Comparison of ENCODE assay signal across 8 mouse cellular contexts in the genomic region with DNA sequence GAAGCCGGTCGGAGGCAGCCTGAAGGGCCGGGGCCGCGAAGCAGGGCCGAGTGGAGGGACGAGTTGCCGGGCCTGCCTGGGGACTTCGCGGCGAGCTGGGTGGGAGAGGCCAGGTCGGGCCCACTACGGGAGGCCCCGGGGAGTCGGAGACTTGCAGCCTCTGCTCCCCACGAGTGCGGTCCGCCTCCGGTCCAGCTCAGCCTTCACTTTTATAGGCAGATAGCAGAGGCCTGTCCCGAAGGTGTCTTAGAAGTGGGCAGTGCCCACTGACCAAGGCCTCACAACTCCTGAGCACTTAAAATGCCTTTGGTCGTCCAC. TPM values are rescaled to one million over a fixed set of nuclear protein-coding genes. Genes with fewer than 3 reads are reported as not detected.
DNase-seq lines count a peak whose midpoint lies in the region; ATAC-seq and TF ChIP-seq lines count a peak whose summit lies in the region.

No protein-coding gene starts in this region.

- no peaks in the 10 kb centered on the region for H3K9me3 ChIP-seq in kidney, embryonic 15.5 days (replicated peaks)
- H3K9me3 ChIP-seq in hindbrain, embryonic 12.5 days (replicated peaks), result no peaks in the 10 kb centered on the region
- H3K9me3 ChIP-seq in midbrain, embryonic 12.5 days, result no peaks in the 10 kb centered on the region

- peaks cover 32% of the 10 kb centered on the region for H3K36me3 ChIP-seq in kidney, embryonic 15.5 days
- peaks cover 26% of the 10 kb centered on the region for H3K36me3 ChIP-seq in hindbrain, embryonic 12.5 days
- peaks cover 29% of the 10 kb centered on the region for H3K36me3 ChIP-seq in midbrain, embryonic 12.5 days

- H3K27ac ChIP-seq in kidney, embryonic 15.5 days, result peak overlapping the region; percentile 73
- peak overlapping the region; percentile 19 for H3K27ac ChIP-seq in bone marrow macrophage, adult 2 months (ENCODE audit: insufficient read depth, low read depth, low read length)
- H3K27ac ChIP-seq in hindbrain, embryonic 12.5 days, result peak overlapping the region; percentile 85
- peak overlapping the region; percentile 81 for H3K27ac ChIP-seq in midbrain, embryonic 12.5 days (replicated peaks)

- no peak for DNase-seq in kidney, postnatal 4 days
- no peak for DNase-seq in right cerebral cortex, adult 2 months (ENCODE audit: low spot score in 2 of 2)
- DNase-seq in kidney, postnatal 36 days, result no peak
- no peak for DNase-seq in layer of hippocampus, adult 9-11 months

- peak overlapping the region; percentile 73 for H3K4me2 ChIP-seq in kidney, embryonic 15.5 days
- peak overlapping the region; percentile 78 for H3K4me2 ChIP-seq in hindbrain, embryonic 12.5 days (replicated peaks)
- peak overlapping the region; percentile 81 for H3K4me2 ChIP-seq in midbrain, embryonic 12.5 days (replicated peaks)

- ATAC-seq in kidney, embryonic 15.5 days (replicated peaks; ENCODE audit: low FRiP score), result peak; percentile 82
- peak; percentile 84; the same call in 1 of the 2 replicates for ATAC-seq in hindbrain, embryonic 12.5 days (ENCODE audit: low FRiP score)
- no peak for ATAC-seq in midbrain, embryonic 12.5 days (ENCODE audit: low FRiP score, low read depth)

- TF ChIP-seq CTCF in bone marrow macrophage, adult 2 months (IDR thresholded peaks at IDR 0.05; ENCODE audit: low read depth, low read length), result no peak

- WGBS in kidney, embryonic 15.5 days, result under 1% methylated on average over 21 of the region's 21 CpGs
- 1% methylated on average over 21 of the region's 21 CpGs for WGBS in hindbrain, embryonic 12.5 days
- WGBS in midbrain, embryonic 12.5 days, result under 1% methylated on average over 20 of the region's 21 CpGs

- no peak for TF ChIP-seq POLR2A in bone marrow macrophage, adult 2 months (IDR thresholded peaks at IDR 0.05; ENCODE audit: borderline replicate concordance, low read depth, low read length)

- no peaks in the 10 kb centered on the region for H3K27me3 ChIP-seq in kidney, embryonic 15.5 days
- no peaks in the 10 kb centered on the region for H3K27me3 ChIP-seq in hindbrain, embryonic 12.5 days
- H3K27me3 ChIP-seq in midbrain, embryonic 12.5 days, result 0 out of 2 replicates have a peak, but pooled peaks cover 3% of the 10 kb centered on the region

- H3K4me1 ChIP-seq in kidney, embryonic 15.5 days, result peaks cover 43% of the 10 kb centered on the region
- H3K4me1 ChIP-seq in bone marrow macrophage, adult 2 months (ENCODE audit: control insufficient read depth, insufficient read depth, low read length), result peaks cover 26% of the 10 kb centered on the region
- peaks cover 25% of the 10 kb centered on the region for H3K4me1 ChIP-seq in hindbrain, embryonic 12.5 days
- peaks cover 27% of the 10 kb centered on the region for H3K4me1 ChIP-seq in midbrain, embryonic 12.5 days

- H3K9ac ChIP-seq in kidney, embryonic 15.5 days, result peak overlapping the region; percentile 80
- H3K9ac ChIP-seq in hindbrain, embryonic 12.5 days, result peak overlapping the region; percentile 86
- H3K9ac ChIP-seq in midbrain, embryonic 12.5 days (replicated peaks), result peak overlapping the region; percentile 92

- H3K4me3 ChIP-seq in kidney, embryonic 15.5 days (replicated peaks), result peak overlapping the region; percentile 75
- peak overlapping the region; percentile 98 for H3K4me3 ChIP-seq in bone marrow macrophage, adult 2 months (ENCODE audit: insufficient read depth, low read length)
- H3K4me3 ChIP-seq in hindbrain, embryonic 12.5 days, result peak overlapping the region; percentile 71
- peak overlapping the region; percentile 93 for H3K4me3 ChIP-seq in midbrain, embryonic 12.5 days

RNA-seq across cellular contexts. Expression of gene Pdia6, which starts 0.3 kb away (rescaled TPM):
- polyA plus RNA-seq in kidney, embryonic 15.5 days (2015; fragmentation: Nextera tagmentation; extraction: Ambion mirVana), result 614 and 635 TPM in 2 replicates
- 81.4 and 93.3 TPM in 2 replicates for polyA plus RNA-seq in bone marrow macrophage, adult 2 months (2012; ENCODE audit: insufficient read depth, insufficient read length, missing spikeins)
- 506 and 515 TPM in 2 replicates for polyA plus RNA-seq in hindbrain, embryonic 12.5 days (2016; fragmentation: Nextera tagmentation; extraction: Ambion mirVana)
- polyA plus RNA-seq in midbrain, embryonic 12.5 days (2016; fragmentation: Nextera tagmentation; extraction: Ambion mirVana), result 443 and 445 TPM in 2 replicates

Comparison
In these comparisons a context has a peak if more than half of its experiments do, and no peak if none do; other contexts are left out.
1. H3K27ac ChIP-seq: peak in every context shown above with its lines; median percentile 85 in hindbrain, embryonic 12.5 days; 81 in midbrain, embryonic 12.5 days; 73 in kidney, embryonic 15.5 days; 19 in bone marrow macrophage, adult 2 months.